Mouse (Mus musculus): Measurements from ENCODE around the gene Ubl5. TPM values are rescaled to one million over a fixed set of nuclear protein-coding genes. Genes with fewer than 3 reads are reported as not detected.
"Not testable (repeated sequence)": the region's sequence is repeated elsewhere in the genome, so short reads cannot be mapped to it uniquely, and the experiment has no call there.

Gene Ubl5
- total RNA-seq (2014; fragmentation: Nextera tagmentation) = 379 and 438 TPM in 2 replicates
- 101 and 188 TPM in 2 replicates for total RNA-seq (2017)

DNA sequence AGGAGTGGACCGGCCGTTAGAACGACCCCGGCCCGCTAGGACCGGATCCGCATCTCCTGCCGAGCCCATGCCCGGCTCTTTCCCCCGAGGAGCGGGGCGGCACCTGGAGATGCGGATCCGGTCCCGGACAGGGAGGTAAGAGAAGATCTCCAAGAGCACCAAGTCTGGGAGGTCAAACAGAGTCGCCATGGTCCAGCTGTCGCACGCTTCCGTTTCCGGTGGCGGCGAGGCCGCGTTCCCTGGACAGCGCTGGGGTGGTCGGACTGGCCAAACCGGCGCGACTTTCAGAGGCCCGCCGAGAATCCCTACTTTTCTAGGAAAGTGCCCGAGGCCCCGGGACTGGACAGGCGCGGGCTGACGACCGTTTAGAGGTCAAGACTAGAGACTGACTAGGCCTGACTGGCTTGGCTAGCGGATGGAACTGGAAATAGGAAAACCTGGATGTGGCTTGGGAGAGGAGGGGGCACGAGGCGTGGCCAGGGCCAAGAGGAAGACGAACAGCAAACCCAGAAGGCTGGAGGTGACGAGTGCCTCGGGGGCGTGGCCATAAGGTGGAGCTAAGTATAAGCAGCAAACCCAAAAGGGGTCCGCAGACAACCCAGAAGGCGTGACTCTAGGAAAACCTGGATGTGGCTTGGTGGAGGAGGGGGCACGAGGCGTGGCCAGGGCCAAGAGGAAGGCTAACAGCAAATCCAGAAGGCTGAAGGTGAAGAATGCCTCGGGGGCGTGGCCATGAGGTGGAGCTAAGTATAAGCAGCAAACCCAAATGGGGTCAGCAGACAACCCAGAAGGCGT, at the start of gene Ubl5:
Ubl5 (plus strand) TSS at position 778 of the 795 bp plus-strand sequence.
- ATAC-seq (replicated peaks; ENCODE audit: low FRiP score, low TSS enrichment, poor library complexity, severe bottlenecking) = peak; percentile 48

DNA sequence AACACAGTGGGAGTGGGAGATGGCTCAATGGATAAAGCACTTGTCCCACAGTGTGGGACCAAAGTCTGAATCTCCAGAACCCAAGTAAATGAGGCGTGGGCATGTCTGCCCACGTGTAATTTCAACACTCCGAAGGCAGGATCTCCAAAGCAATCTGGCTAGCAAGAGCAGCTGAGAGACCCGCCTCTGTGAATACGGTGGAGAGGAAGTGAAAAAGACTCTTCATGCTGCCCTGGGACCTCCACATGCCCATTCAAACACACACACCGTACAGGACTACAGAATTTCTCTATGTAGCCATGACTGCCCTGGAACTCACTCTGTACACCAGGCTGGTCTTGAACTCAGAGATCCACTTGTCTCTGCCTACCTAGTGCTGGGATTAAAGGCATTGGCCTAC, 41.4 kb upstream of the Ubl5 start:
- no peak for ATAC-seq (replicated peaks; ENCODE audit: low FRiP score, low TSS enrichment, poor library complexity, severe bottlenecking)

DNA sequence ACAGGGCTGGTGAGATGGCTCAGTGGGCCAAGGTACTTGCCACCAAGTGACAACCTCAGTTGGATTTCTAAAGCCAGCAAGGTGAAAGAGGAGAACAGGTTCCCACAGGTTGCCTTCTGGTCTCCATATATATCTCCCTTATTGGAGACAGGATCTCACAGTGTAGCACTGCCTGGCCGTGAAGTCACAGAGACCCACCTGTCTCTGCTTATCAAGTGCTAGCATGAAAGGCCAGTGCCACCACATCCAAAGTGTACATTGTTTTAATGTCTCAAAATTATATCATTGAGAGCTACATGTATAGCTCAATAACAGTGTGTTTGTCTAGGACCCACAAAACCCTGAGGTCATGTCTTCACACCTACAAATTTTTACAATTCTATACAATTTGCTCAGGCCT, 36.4 kb upstream of the Ubl5 start:
- ATAC-seq (replicated peaks; ENCODE audit: low FRiP score, low TSS enrichment, poor library complexity, severe bottlenecking) = no peak

DNA sequence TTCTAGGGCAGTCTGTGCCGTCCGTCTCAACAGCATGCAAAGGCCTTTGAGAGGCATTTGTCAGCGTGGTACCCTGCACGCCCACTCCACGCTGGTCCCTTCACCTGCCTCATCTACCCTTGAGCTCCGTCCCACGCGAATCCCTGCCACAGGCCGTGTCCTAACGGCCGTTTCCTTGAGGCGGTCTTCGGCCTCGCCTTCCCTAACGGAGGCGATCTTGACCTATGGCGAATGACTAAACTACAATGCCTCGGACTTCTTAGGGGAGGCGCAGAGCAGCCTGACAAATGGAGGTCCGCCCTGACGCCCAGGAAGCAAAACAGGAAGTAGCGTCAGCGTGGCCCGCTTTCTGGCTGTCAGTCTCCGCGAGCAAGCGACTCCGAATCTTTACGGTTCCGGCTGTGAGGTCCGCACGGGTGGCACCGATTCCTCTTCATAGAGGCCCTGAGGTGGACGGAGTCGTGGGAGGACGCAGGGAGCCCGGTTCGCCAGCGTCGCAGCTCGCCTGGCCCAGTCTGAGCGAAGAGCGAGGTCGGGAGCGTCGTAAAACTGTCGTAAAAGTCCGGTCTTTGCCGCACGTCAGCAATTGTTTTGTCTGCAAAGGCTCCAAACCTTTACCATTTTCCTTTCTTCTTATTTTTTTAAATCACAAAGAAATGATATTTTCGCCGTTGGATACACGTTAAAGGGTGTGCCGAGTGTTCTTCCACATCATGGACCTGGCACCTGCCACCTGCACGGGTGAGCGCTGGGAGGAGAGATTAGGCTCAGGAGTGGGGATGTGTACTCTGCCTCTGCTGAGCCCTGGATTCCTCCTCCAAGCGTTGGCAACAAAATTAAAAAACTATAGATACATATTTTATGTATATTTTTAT, 35.3 kb upstream of the Ubl5 start:
- ATAC-seq (replicated peaks; ENCODE audit: low FRiP score, low TSS enrichment, poor library complexity, severe bottlenecking) = peak; percentile 97

DNA sequence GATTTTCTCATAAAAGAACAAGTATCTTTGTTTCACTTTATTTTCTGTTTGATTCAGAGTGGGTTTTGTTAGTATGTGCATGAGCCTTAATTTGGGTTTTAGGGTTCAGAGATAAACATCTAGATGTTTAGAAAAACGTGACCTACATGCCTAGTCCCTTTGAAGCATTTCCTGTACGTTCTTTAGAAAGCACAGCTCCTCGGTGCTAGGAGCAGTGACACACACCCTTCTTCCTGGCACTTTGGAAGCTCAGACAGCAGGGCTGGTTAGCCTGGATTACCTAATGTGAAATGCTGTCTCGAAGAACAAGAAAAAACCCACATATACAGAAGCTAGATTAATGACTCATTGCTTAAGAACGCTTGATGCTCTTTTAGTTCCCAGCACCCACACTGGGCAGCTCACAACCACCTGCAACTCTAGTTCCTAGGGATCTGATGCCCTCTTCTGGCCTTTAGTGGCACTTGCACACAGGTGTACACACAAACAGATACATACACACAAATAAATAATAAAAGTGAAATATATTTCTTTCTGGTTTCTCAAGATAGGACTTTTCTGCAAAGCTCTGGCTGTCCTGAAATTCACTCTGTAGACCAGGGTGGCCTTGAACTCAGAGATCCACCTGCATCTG, 32.7 kb upstream of the Ubl5 start:
- ATAC-seq (replicated peaks; ENCODE audit: low FRiP score, low TSS enrichment, poor library complexity, severe bottlenecking) = no peak

DNA sequence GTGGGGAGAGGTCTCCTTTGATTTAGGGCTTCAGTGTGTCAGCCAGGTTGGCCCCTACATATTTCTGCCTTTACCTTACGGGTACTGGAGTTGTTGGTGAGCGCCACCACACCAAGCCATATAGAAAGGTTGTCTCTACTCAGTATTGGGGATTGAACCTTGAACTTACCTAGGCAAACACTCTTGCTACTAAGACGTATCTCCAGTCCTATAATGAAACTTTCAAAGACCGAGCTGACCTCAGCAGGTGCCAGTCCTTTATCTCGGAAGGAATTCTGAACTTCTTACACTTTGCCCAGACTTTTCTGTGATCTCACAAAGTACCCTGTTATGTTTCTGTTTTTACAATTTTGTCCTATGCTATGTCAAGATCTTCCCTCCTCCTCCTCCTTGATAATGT, 30.7 kb upstream of the Ubl5 start:
- no peak for ATAC-seq (replicated peaks; ENCODE audit: low FRiP score, low TSS enrichment, poor library complexity, severe bottlenecking)

DNA sequence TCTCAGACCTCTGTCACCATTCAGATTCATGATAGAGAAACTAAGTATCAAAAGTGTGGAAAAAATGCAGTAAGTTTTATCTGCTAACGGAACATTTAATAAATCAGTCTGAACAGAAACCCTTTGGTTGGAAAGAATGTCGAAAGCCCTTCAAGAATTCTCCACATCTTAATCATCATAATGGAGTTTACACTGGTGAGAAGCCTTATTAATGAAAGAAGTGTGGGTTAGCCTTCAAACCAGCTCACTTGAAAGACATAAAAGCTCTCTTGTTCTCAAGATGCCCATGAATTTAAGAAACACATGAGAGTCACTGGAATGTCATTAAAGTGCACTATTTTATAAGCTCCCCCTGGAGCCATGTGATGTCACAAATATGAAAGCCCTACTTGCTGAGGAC, 26.0 kb upstream of the Ubl5 start:
- no peak for ATAC-seq (replicated peaks; ENCODE audit: low FRiP score, low TSS enrichment, poor library complexity, severe bottlenecking)

DNA sequence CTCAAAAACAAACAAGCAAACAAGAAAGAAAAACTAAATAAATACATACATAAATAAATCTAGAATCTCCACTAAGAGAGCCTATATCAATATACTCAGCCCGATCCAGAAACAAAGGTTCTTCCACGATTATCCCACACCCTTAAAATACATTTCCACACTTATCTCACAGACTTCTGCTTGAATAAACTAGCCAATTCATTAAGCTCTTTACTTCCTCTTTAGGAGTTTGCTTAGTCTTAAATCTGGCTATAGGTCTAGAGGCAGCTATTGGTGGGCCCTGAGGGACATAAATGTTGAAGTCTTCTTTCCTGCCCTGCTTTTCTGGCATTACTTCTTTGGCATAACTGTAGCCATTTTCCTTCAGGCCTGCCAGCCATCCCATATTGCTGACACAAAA, 11.3 kb upstream of the Ubl5 start:
- no peak for ATAC-seq (replicated peaks; ENCODE audit: low FRiP score, low TSS enrichment, poor library complexity, severe bottlenecking)

DNA sequence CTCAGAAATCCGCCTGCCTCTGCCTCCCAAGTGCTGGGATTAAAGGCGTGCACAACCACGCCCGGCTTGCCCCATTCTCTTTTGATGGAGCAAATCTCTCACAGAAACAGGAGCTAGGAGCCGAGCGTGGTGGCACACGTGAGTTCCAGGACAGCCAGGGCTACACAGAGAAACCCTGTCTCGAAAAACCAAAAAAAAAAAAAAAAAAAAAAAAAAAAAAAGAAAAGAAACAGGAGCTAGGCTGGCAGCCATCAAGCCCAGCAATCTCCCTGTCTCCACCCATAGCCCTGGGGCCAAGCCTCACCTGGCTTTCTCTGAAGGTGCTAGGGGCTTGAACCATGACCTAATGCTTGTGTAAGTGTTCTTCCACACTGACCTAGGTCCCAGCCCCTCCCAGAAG, 7.0 kb upstream of the Ubl5 start:
- ATAC-seq (replicated peaks; ENCODE audit: low FRiP score, low TSS enrichment, poor library complexity, severe bottlenecking) = not testable (repeated sequence)

DNA sequence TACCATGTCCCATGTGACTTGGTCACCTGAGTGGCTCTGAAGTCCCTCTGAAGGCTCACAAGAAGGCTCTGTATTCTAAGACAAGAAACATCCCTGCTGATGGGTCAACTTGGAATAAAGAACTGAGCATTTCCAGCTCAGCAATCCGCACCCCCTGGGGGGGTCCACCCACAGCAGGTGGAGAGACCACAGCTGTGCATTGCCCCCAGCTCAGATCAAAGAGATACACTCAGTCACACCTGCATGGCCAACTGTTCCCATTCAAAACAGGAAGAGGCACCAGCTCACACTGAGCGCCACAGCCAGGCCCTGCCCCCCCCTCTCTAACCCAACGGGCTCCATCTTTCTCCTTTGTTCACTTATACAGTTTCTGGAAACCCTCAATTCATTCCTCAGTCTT, 6.4 kb upstream of the Ubl5 start:
- no peak for ATAC-seq (replicated peaks; ENCODE audit: low FRiP score, low TSS enrichment, poor library complexity, severe bottlenecking)

DNA sequence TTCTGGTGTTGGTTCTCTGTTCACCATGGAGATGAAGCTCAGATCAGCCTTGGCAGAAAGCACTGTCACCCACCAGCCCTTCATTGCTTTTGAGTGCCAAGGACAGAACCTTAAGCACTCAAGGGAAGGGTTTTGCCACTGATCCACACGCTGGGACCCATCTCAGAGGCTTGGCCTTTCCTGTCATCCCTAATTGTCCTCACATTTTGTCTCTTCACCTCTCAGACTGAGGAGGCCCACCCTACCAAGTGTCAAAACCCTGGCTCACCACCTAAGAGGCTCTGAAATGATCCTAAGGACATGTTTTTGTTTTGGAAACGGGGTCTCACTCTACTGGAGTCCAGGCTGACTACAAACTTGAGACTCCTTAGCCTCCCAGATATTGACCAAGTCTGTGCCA, 5.9 kb upstream of the Ubl5 start:
- no peak for ATAC-seq (replicated peaks; ENCODE audit: low FRiP score, low TSS enrichment, poor library complexity, severe bottlenecking)

DNA sequence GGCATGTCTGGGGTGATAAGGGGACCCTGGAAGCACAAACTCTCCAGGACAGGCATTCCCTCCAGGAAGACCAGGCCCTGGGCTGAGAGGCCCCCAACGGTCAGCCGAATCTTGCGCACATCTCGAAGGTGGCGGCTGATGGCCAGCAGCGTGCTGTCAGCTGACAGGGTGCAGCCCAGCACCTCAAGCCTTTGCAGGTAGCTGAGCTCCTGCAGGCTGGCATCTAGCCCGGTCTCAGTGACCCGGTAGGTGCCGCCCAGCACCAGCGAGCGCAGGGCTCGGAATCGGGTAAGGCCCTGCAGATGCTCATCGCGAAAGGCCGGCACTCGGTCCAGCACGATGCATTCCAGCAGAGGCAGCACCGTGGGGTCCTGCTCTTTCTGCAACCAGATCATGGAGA, 4.1 kb upstream of the Ubl5 start:
- ATAC-seq (replicated peaks; ENCODE audit: low FRiP score, low TSS enrichment, poor library complexity, severe bottlenecking) = no peak

DNA sequence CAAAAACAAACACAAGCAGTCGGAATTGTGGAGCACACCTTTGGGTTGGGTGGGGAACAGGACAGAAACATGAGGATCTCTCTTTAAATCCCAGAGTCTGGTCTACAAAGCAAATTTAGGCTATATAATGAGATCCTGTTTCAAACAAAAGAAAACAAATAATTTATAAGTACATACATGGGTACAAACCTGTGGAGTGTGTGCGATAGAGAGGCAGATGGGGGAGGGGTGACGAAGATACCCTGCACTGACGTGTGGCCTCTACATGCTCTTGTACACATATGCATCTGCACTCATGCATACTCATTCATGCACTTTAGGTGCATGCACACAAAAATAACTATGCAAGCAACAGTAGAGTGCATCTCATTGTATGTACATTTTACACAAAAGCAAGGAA, 3.2 kb upstream of the Ubl5 start:
- no peak for ATAC-seq (replicated peaks; ENCODE audit: low FRiP score, low TSS enrichment, poor library complexity, severe bottlenecking)

DNA sequence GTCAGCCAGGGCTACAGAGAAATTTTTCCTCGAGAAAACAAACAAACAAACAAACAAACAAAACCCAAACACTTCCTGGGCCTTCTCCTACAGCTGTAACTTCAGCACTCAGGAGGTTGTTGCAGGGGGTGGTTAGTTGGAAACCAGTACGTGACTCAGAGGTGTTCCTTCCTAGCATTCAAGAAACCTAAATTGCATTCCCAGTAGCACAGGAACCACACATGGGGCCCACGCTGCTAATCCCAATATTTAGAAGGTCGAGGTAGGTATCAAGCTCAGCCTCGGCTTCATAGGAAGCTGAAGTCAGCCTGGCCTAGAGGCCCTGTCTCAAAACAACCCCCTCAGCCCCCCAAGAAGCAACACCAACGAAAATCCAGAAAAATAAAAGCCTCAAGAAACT, 1.2 kb upstream of the Ubl5 start:
- ATAC-seq (replicated peaks; ENCODE audit: low FRiP score, low TSS enrichment, poor library complexity, severe bottlenecking) = no peak

DNA sequence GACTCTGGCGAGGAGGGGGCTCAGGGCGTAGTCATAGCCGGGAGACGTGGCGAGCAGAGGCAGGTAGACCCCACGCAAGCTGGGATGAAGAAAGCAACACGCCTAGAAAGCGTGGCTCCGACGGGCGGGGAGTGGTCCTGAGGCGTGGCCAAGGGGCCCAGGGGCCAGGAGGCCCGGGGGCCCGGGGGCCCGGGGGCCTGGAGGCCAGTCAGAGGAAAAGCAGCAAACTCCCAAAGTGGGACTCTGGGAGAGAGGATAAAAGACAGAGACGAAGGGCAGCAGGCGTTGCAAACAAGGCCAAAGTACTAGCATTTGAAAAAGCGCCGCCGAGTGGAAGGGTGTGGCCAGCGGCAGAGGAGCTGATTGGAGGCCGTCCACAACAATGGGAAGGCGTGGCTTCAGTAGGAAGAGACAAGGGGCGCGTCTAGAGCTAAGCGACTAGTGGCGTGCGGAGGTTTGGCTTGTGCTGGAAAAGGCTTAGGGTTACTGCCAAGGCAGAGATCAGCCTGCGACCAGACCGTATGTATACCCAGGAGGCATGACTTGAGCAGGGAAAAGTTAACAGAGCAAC, 303 bp downstream of the Ubl5 start:
- ATAC-seq (replicated peaks; ENCODE audit: low FRiP score, low TSS enrichment, poor library complexity, severe bottlenecking) = peak; percentile 89

DNA sequence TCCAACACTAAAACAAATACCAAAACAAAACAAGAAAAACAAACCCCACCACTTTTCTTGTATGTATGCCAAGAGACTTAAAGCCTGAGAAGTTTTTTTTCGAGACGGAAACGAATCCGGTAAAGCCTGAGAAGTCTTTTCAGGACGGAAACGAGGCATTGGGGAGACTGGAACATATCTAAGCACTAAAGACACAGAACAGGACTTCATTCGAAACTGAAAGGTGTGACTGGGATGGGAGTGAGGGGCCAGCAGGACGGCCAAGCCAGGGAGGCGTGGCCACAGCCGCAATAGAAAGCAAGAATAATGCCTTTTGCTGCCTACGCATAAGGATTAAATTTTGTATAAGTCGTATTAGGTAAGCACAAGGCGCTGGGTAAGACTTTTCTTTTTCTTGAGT, 1.1 kb downstream of the Ubl5 start:
- no peak for ATAC-seq (replicated peaks; ENCODE audit: low FRiP score, low TSS enrichment, poor library complexity, severe bottlenecking)

DNA sequence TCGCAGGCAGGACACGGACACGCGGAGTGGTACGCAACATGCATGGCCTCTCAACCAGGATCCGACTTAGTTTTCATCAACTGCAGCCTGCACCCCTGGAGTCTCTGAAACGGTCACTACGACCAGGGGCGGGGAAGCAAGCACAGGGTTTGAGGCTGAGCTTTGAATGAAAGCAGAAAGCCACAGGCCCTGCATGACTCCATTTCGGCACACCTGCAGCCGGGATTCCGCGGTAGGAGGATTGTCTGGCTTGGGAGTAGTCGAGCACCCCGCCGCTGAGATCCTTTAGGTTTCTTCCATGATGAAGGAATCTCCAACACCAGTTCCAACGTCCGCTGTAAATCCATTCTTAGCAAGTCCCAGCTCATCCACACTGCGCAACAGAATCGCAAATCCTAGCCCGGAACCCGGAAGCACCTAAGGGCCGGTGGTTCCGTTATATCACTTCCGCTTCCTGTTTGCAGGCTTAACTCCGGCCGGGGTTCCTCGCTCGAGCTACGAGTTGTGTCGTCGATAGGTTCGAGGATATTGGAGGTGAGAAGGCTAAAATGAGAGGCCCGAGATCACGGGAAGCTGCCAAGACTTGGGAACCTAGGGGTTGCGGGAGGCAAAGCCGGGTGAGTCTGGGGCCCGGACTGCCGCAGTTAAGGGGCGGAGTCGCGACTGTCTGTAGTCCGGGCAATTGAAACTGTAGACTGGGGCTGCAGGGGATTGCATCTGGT, 1.8 kb downstream of the Ubl5 start, which contains the start of gene Fbxl12:
Fbxl12 (minus strand) TSS at position 408 of the 722 bp plus-strand sequence.
- peak; percentile 62 for ATAC-seq (replicated peaks; ENCODE audit: low FRiP score, low TSS enrichment, poor library complexity, severe bottlenecking)

DNA sequence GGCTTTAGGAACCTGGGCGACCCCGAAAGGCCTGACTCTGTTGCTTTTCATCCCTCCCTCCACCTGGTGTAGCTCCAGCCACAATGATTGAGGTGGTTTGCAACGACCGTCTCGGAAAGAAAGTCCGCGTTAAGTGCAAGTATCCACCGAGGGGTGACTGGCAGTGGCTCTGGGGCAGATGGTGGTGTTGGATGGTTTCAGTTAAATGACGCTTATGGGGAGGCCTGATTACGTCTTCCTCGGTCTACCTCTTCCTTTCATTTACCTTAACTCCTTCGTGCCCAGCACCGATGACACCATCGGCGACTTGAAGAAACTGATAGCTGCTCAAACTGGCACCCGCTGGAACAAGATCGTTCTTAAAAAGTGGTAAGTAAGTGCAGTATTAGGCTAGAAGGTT, 2.4 kb downstream of the Ubl5 start:
- ATAC-seq (replicated peaks; ENCODE audit: low FRiP score, low TSS enrichment, poor library complexity, severe bottlenecking) = peak; percentile 42

DNA sequence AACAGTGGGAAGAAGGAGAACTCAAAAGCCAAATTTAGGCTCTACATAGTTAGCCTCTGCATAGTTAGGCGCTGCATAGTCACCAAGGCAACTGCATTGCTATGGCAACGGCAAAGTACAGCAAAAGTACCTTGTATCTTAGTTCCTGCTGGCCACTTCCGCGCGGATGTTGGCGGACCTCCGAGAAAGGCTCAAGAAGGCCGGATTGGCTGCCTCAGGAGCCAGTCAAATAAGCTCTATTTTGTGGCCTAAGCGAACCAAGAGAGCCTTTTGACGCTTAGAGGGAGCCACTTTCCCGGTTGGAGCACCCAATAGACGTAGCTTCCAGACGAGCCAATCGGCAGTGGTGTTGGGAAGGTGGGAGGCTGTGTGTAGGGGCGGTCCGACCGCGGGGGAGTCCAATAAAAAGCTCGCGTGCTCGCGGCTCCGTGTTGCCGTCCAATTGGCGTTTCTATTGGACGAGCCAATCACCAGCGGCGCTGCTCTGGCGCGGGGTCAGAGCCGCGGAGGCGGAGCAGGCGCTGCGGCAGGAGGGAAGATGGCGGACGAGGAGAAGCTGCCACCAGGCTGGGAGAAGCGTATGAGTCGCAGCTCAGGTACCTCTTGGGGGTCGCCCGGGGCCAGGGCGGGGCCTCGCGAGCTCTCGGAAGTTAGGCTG, 9.1 kb downstream of the Ubl5 start, which contains the start of gene Pin1:
Pin1 (plus strand) TSS at position 494 of the 658 bp plus-strand sequence.
- peak; percentile 94 for ATAC-seq (replicated peaks; ENCODE audit: low FRiP score, low TSS enrichment, poor library complexity, severe bottlenecking)

Data from megakaryocyte-erythroid progenitor cell, adult 5-6 weeks (primary cell).